ENCODE assay signal across 18 mouse cellular contexts in the genomic region with DNA sequence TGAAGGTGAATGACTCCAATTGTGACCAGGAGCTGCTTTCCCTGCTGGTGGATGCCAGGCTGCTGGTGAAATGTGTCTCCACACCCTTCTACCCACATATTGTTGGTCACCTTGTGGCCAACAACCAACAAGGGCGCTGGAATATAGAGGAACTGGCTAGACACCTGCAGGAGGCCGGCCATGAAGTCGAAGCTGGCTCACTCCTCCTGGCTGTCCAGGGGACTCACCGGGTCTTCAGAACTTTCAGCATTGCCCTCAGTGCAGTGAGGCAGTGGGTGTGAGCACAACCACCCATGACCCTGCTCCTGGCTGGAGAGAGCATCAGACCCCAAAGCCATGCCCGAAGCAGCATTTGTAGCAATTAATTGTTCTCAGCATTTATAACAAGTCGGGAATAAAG.
DNase-seq lines count a peak whose midpoint lies in the region; ATAC-seq lines count a peak whose summit lies in the region.
"Had no signal": no experiment of that assay in that cellular context is flagged by ENCODE, and none has a peak within 500 bp of the region (broad histone marks: within the 10 kb centered on the region; RNA-seq: fewer than 3 reads in every experiment).

No protein-coding gene starts in this region.

- H3K36me3 ChIP-seq in midbrain, embryonic 11.5 days (ENCODE audit: control insufficient read depth, insufficient read depth, low read length), result no peaks in the 10 kb centered on the region
- peaks cover 10% of the 10 kb centered on the region for H3K36me3 ChIP-seq in midbrain, embryonic 16.5 days (ENCODE audit: control insufficient read depth, insufficient read depth, low read length)

- H3K27ac ChIP-seq in midbrain, embryonic 11.5 days (ENCODE audit: low read depth, low read length), result no peak overlapping the region
- no peak overlapping the region for H3K27ac ChIP-seq in midbrain, embryonic 16.5 days (ENCODE audit: low read length)

- no peaks in the 10 kb centered on the region for H3K4me1 ChIP-seq in midbrain, embryonic 11.5 days (ENCODE audit: control insufficient read depth, insufficient read depth, low read length)
- no peaks in the 10 kb centered on the region for H3K4me1 ChIP-seq in midbrain, embryonic 16.5 days (ENCODE audit: control insufficient read depth, insufficient read depth, low read length)

- intact Hi-C loops in heart, postnatal 10 days (cut with DNase I), result no loop called here

- WGBS in midbrain, embryonic 11.5 days, result 98% methylated on average over 6 of the region's 6 CpGs
- WGBS in midbrain, embryonic 16.5 days, result 93% methylated on average over 6 of the region's 6 CpGs

- no peaks in the 10 kb centered on the region for H3K9me3 ChIP-seq in midbrain, embryonic 11.5 days (ENCODE audit: control insufficient read depth, low read length)
- H3K9me3 ChIP-seq in midbrain, embryonic 16.5 days (replicated peaks; ENCODE audit: control insufficient read depth, low read length, poor library complexity, severe bottlenecking), result no peaks in the 10 kb centered on the region

- no peak for ATAC-seq in midbrain, embryonic 11.5 days (ENCODE audit: low FRiP score)
- no peak for ATAC-seq in midbrain, embryonic 16.5 days
- ATAC-seq: activated CD4-positive, CD25-positive, alpha-beta regulatory T cell, adult 4 months; CD4-positive, CD25-positive, alpha-beta regulatory T cell, adult 4 months; Patski had no signal

- no peak overlapping the region for H3K9ac ChIP-seq in midbrain, embryonic 11.5 days (ENCODE audit: low read length)
- H3K9ac ChIP-seq in midbrain, embryonic 16.5 days (ENCODE audit: low read depth, low read length), result no peak overlapping the region

- no peak overlapping the region for H3K4me2 ChIP-seq in midbrain, embryonic 11.5 days
- no peak overlapping the region for H3K4me2 ChIP-seq in midbrain, embryonic 16.5 days (ENCODE audit: low read length)

- H3K27me3 ChIP-seq in midbrain, embryonic 11.5 days (ENCODE audit: control insufficient read depth, insufficient read depth, low read length), result no peaks in the 10 kb centered on the region
- no peaks in the 10 kb centered on the region for H3K27me3 ChIP-seq in midbrain, embryonic 16.5 days (ENCODE audit: control insufficient read depth, insufficient read depth, low read depth, low read length)
- H3K27me3 ChIP-seq: CH12.LX, Patski had no signal

- DNase-seq in heart, adult 11 months, result peak; percentile 78
- no peak for DNase-seq in heart, postnatal 10 days
- peak; percentile 49 for DNase-seq in midbrain, embryonic 11.5 days (ENCODE audit: low spot score, missing footprints)
- DNase-seq: adrenal gland, adult 2 months; adrenal gland, adult 8-10 months; adrenal gland, postnatal 10 days; adrenal gland, postnatal 14 days; adrenal gland, postnatal 25 days; adrenal gland, postnatal 36 days; B cell, adult 2 months; cerebellum, adult 11 months; cerebellum, adult 11-12 months; cerebellum, adult 18-20 months had no signal

- H3K4me3 ChIP-seq in midbrain, embryonic 11.5 days (ENCODE audit: low read depth, low read length), result no peak overlapping the region
- H3K4me3 ChIP-seq in midbrain, embryonic 16.5 days (ENCODE audit: low read depth, low read length), result no peak overlapping the region

Comparison
In these comparisons a context has a peak if more than half of its experiments do, and no peak if none do; other contexts are left out.
1. DNase-seq: peak in heart, adult 11 months (single experiment) and midbrain, embryonic 11.5 days (single experiment); none in heart, postnatal 10 days (0 of 2).